Mouse (Mus musculus) right cerebral cortex, postnatal 4 days (tissue): ENCODE results near the gene Inpp4b.

Source experiments
- DNase-seq: peaks from one replicate; pipeline ENCODE4 v3.0.0-alpha.2; 2022

Gene Inpp4b

DNA sequence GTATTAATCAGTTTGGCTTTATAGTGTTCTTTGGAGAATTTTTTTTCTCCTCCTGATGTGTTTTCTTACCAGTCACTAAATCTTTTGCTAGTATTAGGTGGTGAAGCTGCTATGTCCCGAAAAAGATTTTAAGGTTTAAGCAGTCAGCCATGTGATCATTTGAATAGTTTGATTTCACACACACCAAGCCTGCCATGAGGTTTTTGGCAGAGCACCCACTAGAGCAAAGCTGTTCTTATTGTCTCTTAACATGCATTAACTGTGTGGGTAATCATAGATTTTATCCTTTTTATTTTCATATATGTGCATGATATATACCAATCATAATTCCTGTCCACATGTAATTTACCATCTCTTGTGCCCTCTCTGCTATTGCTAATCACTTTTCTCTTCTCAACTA is 240.6 kb downstream of the Inpp4b start:
- no peak for DNase-seq

DNA sequence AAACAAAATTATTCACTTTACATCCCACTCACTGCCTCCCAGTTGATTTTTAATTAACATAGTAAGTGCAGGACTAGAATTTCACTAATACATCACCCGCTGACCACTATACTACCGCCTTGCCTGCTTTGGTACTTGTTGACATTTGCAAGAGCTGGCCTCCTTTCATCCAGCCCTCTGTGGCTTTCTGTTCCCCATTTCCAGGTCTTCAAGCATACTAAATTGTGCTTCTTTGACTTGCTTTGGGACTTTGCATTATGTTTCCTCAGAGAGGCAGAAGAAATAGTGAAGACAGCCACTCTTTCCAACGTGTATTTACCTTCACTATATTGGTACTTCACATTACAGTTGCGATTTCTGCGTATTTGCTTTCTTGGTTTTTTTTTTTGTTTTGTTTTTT is 244.4 kb downstream of the Inpp4b start:
- DNase-seq, result no peak

- DNase-seq, result no peak
These were observed 251.9 kb downstream of the Inpp4b start for GRCm38 (mm10) chr8:81594134-81594714.

- DNase-seq, result no peak
These were observed 256.9 kb downstream of the Inpp4b start for GRCm38 (mm10) chr8:81599209-81599608.

DNA sequence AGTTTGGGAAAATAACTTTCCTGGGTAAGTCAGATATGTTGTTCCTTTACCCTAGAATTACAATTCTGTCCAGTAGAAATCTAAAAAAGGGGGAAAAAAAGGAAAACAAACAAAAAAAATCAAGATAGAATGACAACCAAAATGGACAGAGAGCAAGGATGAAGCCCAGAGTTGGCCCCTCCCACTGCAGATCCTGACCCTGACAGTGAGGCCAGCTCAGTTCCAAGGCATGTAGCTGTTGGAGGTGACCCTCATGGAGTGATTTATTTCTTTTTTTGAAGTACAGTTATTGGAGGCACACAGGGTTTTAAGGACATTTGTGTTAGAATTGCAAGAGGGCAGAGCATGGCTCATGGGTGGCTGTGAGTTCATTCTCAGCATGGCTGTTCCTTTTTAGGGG is 258.8 kb downstream of the Inpp4b start:
- DNase-seq, result no peak

GRCm38 (mm10) chr8:81608082-81608481 is 265.7 kb downstream of the Inpp4b start:
- no peak for DNase-seq

GRCm38 (mm10) chr8:81609064-81609463 is 266.7 kb downstream of the Inpp4b start:
- DNase-seq, result no peak

DNA sequence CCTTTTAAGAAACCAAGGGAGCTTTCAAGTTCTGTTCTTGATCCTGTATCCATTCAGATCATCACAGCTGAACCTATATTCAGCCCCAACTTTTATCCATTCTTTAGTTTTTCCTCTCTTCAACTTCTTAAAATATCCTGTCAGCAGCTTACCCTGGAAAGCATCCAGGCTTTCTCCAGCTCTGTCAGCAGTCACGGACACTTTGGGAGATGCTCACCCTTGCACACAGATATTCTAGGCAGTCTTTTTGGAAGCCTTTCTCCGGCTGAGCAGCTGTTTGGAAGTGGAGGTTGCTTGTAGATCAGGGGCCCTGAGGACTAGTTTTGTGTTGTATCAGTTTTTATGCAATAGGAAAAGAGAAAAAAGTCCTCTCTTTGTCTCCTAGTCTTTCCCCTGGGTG is 270.3 kb downstream of the Inpp4b start:
- no peak for DNase-seq

DNA sequence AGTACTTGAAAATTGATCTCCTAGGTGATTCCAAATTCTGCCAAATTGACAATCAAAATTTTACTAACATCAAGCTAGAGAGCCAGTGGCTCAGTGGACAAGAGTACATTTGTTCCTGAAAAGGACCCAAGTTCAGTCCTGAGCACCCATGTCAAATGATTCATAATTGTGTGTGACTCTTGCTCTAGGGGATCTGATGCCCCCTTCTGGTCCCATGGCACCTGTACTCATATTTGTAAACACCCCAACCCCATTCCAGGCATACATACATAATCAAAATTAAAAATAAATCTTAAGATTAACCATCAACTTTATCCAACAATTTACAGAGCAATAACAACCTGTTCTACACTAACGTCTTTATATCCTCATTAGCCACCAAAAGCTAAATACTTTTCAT is 271.8 kb downstream of the Inpp4b start:
- DNase-seq, result no peak

- DNase-seq, result no peak
These were observed 272.2 kb downstream of the Inpp4b start for GRCm38 (mm10) chr8:81614605-81615004.

DNA sequence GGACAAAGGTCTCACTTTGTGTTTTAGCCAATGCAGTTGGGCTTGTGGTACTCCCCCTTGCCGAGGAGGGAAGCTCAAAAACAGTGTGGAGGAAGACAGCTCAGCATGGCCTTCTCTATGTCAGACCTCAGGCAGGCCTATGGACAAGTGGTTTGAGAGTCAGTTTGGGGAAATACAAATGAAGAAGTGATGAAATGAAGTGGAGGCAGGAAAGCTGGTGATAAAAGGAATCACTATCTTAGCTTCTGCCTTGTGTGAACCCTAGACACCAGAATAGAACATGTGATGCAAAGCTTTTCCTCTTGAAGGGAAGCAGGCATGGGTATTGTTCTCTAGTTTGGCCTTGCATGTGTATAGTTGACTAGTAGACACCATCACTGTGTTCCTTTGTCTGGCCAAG is 273.2 kb downstream of the Inpp4b start:
- no peak for DNase-seq

DNA sequence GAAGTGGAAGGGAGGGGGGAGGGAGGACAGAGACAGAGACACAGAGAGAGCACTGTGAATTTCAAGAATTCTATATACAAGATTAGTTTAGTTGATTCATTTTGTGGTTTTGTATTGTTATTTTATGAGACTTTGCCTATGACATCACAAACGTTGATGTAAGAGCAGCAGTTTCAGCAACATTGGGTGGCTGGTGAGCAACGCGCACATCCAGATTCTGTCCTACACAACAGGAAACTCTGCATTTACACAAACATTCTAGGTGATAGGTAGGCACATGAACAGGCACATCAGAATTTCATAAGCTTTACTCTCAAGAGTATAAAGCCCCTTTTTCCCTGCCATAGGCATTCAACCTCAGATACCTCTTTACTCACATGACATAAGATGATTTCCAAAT is 276.6 kb downstream of the Inpp4b start:
- DNase-seq, result no peak

- DNase-seq, result no peak
These were observed 292.7 kb downstream of the Inpp4b start for GRCm38 (mm10) chr8:81635015-81635414.

- DNase-seq, result no peak
These were observed 293.7 kb downstream of the Inpp4b start for GRCm38 (mm10) chr8:81635912-81636583.

DNA sequence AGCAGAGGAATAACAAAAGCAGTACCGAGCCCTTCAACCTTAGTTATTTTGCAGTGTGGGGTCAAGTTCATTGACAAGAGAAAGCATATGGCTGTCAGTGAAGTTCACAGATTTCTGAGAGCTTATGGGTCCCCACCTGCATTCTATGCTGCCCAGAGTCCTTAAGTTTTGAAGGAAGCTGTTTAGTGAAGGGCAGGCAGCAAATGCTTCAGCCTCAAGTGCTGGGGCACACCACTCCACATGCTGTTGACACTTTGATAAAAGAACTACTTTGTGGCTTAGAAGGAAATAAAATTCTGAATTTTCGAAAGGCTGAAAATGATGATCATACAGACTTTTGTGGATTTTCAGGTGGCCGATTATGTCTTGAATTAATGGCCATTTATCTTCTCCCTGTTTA is 296.1 kb downstream of the Inpp4b start:
- no peak for DNase-seq

- no peak for DNase-seq
These were observed 297.5 kb downstream of the Inpp4b start for GRCm38 (mm10) chr8:81639820-81640219.

DNA sequence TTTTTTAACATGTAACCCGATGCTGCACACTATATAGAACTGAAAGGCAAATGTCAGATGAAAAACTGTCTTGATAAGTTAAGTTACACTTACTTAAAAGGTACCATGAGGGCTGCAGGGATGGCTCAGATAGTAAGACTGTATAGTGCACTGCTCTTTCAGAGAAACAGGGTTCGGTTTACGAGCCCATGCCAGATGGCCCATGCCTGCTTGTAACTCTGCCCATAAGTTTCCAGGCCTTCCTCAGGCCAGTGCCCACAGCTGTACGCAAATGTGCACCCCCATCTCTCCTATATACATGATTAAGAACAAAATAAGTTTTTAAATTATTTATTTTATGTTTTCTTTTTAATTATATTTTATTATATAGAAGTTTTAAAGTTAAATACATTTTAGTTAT is 300.7 kb downstream of the Inpp4b start:
- no peak for DNase-seq

GRCm38 (mm10) chr8:81692167-81692566 is 349.8 kb downstream of the Inpp4b start:
- DNase-seq, result no peak

- DNase-seq, result no peak
These were observed 352.5 kb downstream of the Inpp4b start for GRCm38 (mm10) chr8:81694893-81695292.

GRCm38 (mm10) chr8:81702038-81702437 is 359.7 kb downstream of the Inpp4b start:
- no peak for DNase-seq

- DNase-seq, result no peak
These were observed 361.4 kb downstream of the Inpp4b start for GRCm38 (mm10) chr8:81703571-81704365.

- DNase-seq, result no peak
These were observed 365.1 kb downstream of the Inpp4b start for GRCm38 (mm10) chr8:81707436-81707835.

GRCm38 (mm10) chr8:81731332-81731731 is 389.0 kb downstream of the Inpp4b start:
- DNase-seq, result no peak

DNA sequence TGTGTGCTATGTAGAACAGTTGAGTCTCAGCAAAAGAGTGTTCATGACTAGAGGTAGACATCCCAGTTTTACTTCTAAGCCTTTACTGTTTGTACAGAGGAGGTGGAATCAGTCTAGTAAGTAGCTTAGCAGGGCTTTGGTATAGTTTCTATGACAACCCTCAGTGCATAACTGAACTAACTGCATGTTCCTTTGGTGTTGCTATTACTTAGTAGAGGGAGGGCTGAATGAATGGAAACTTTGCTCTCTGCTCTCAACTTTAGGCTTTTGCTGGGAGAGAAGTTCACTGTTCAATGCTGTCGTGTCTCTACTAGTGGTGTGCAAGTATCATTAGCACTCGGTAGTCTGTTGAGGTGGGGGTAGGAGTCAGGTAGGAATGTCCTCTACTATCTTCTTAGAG is 393.3 kb downstream of the Inpp4b start:
- no peak for DNase-seq
